Mouse (Mus musculus): ENCODE data around the gene Slc4a4.
"Not testable (repeated sequence)": the region's sequence is repeated elsewhere in the genome, so short reads cannot be mapped to it uniquely, and the experiment has no call there.

The Slc4a4 gene

DNA sequence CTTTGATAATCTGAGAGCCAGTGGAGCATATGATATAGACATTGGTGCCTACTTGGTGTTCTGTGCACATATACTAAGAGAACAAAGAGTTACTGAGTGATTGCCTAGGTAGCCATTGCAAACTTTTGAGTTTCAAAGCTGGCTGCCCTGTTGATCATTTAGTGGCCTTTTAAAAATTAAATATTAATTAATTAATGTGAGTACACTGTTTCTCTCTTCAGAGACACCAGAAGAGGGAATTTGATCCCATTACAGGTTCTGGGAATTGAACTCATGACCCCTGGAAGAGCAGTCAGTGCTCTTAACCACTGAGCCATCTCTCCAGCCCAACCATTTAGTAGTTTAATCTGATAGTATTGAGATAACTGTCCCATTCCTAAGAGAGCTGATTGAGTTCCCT, 209.8 kb downstream of the Slc4a4 start:
- no peak for DNase-seq

DNA sequence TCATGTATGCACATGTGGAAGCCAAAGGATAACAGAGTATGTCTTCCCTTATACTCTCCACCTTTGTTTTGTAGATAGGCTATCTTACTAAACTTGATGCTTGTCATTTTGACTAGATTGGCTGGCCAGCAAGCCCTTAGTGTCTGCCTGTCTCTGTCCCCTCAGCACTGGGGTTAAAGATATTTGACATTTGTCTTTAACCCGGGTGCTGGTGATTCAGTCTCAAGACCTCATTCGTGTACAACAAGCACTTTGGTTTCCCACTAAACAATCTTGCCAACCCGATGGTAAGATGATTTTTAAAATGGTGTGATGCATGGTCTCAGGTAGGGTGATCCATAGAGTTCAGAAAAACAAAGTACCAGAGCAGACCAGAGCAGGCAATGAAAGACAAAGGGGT, 210.7 kb downstream of the Slc4a4 start:
- DNase-seq, result no peak

- DNase-seq, result no peak
Observed at GRCm38 (mm10) chr5:89098121-89098520, 211.5 kb downstream of the Slc4a4 start.

DNA sequence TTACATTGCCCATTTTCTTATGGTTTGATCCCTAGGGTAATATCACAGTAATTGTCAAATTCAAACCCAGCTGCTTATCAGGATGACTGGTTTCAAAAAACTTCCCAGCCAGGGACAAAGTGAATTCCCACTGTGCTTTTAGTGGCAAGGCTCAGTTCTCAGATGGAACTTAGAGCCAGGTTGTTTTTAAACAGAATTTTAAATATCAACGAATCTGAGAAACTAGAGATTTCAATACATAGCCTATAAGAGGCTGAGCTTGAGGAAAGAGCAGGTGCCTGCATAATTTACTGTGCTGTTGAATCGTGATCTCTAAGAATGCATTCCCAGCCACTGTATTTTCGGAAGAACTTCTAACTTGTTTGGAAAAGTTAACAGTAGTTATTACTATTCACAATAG, 213.3 kb downstream of the Slc4a4 start:
- DNase-seq, result no peak

GRCm38 (mm10) chr5:89102560-89102959, 215.9 kb downstream of the Slc4a4 start:
- no peak for DNase-seq

DNA sequence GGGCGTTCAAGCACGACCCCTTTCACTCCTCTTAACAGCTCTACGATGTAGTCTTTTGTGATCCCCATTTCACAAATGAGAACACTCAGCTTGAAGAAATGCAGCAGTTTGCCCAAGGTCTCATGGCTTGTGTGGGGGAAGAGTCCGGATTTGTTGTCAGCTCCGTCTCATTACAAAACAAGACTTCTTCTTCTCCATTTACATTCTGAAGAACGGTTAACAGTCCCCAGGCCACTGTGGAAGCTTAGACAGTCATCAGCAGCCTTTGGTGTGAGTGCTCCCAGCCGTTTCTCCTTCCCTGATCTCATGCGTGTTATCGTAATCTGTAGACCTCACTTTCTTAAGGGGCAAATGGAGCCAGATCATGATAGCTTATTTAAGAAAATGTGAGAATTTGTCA, 218.7 kb downstream of the Slc4a4 start:
- DNase-seq, result no peak

DNA sequence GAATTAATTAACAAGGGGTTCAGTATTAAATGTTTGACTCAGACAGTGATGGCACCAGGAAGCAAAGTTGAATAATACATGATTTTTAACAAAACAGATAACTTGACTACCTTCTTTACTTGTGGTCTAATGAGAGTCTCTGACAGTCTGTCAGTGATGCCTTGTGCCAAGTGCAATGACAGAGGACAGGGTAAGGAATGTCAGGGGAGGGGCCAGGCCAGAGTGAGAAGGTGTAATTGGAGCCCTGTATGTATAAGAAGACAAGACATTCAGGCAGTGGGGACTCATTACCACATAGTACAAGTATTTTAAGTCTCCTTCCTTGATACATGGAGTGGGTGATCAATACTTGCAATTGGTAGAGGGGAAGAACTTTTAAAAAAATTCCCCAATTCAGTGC, 219.6 kb downstream of the Slc4a4 start:
- peak; percentile 12 for DNase-seq

DNA sequence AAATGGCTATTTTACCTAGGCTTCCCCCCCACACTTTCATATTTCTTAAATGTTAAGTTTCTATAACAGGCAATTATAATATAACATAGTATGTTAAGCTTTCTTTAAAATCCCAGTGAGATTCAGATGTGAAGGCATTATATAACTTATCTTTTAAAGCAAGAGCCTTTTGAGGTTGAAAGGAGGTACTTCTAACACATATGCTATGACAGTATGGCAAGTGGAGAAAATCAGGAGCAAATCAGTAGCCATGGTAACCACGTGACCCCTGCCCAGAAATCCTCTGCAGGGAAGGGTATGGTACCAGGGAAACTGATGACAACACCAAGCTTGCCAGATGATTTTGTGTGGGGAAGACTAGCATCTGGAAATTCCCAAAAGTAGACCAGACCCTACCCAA, 222.2 kb downstream of the Slc4a4 start:
- peak; percentile 8 for DNase-seq

- DNase-seq, result no peak
Observed at GRCm38 (mm10) chr5:89109832-89110231, 223.2 kb downstream of the Slc4a4 start.

GRCm38 (mm10) chr5:89111987-89112386, 225.4 kb downstream of the Slc4a4 start:
- not testable (repeated sequence) for DNase-seq

DNA sequence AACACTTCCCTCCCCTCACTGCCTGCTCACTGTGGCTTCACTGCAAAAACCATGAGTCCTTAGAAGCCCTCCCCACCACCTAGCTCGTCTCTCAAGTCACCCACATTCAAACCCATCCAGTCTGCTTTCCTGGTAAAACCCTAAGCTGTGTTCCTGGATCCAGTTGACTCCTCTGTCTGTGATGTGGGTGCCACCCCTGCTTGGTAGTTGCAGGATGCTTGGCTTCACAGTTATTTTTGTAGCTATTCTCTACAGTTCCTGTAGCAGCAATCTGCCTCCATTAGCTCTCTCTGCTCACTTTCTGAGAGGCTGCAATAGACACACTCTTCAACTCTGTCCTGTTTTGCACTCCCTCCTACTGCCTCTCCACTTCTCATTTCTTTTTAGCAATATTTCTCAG, 234.3 kb downstream of the Slc4a4 start:
- DNase-seq, result no peak

GRCm38 (mm10) chr5:89123270-89123903, 236.8 kb downstream of the Slc4a4 start:
- no peak for DNase-seq

GRCm38 (mm10) chr5:89128210-89128609, 241.6 kb downstream of the Slc4a4 start:
- no peak for DNase-seq

- DNase-seq, result no peak
Observed at GRCm38 (mm10) chr5:89135776-89136175, 249.2 kb downstream of the Slc4a4 start.

DNA sequence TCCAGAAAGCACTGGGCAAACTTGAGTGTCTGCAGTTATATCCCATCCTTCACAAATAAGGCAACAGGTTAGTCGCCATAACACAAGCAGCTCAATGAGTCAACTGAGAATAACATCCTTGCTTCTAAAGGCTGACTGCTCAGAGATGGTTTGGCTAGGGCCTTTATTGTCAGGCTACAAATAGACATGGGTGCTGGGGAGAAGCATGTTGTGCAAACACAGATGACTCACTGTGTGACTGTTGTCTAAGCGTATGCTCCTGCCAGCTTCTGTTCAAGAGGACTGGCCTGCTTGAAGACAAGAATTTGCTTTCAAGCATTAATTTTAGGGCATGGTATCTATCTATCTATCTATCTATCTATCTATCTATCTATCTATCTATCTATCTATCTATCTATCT, 253.5 kb downstream of the Slc4a4 start:
- DNase-seq, result no peak

DNA sequence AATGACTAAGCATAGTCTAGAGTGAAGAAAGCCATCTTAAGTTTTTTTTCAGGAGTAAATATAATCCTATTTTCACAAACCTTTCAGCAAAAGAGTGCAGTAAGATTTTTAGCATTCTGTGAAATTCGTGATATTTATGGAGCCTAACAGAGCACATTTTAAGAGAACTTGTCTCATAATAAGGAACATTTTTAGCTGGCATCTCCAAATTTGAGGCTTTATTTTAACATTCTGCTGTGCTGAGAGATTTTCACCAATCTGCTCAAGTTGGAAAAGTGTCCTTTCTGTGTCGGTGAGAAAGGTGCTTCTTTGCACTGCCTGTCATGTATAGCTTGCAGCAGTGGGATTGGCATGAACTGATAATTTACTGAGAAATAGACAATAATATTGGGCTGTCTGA, 255.1 kb downstream of the Slc4a4 start:
- no peak for DNase-seq

- no peak for DNase-seq
Observed at GRCm38 (mm10) chr5:89146276-89146675, 259.7 kb downstream of the Slc4a4 start.

DNA sequence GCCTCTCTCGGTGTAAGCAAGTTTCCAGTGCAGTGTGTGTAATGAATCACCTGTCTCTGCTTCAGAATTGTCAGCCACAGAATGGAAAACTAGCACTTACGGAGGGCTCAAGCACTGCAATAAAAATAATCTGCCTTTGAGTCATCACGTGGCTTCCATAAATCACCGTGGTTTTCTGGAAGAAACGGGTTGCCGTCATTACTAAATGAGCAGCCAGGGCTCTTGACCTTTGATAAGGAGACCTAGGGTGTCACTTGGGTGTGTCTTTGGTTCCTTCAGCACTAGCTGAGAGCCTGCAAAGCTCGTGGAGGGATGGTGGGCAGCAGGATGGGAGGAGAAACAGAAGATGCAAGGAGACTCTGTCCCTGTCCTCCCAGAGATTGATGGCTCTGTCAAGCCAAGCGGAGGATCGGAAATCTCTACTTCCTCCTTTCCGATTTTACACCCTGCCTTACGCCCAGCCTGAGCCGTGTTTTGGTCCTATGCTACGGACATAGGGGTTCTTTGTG, 260.7 kb downstream of the Slc4a4 start:
- DNase-seq, result peak; percentile 39

GRCm38 (mm10) chr5:89149436-89150040, 262.9 kb downstream of the Slc4a4 start:
- DNase-seq, result peak; percentile 20

DNA sequence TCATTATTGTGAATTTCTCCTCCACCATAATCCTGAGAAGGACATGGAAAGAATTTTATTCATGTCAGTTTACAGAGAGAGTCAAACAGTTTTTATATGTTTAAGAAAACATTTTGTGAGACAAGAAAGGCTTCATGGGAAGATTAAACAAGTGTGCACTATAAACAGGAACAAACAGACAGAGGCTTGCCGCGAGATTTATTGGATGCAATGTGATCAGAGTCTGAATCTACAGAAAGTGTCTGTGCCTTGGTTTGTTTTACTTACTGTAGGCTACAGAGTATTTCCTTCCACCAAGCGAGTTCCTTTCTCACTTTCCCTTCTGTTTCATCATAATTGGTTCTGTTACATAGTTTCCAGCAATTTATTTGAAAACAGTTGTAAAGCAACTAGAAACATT, 264.5 kb downstream of the Slc4a4 start:
- no peak for DNase-seq

GRCm38 (mm10) chr5:89171025-89171718, 284.6 kb downstream of the Slc4a4 start:
- no peak for DNase-seq

DNA sequence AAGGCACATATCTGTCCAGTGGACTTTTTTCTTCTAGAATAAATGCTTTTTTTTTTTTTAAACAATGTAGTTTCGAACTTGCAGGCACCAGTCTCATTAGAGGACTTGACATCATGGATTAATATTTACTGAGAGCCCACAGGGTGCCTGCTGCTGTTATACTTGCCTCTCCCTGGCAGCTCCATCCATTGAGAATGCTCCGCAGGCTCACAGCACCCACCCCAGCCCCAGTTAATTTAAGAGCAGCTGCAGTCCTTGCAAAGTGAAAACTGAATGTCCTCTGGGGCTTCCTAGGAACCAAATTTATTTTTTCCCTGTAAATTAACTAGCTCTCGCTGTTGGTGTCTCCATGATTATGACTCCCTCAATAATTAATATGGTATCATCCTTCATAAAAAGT, 303.4 kb downstream of the Slc4a4 start:
- DNase-seq, result peak; percentile 8

DNA sequence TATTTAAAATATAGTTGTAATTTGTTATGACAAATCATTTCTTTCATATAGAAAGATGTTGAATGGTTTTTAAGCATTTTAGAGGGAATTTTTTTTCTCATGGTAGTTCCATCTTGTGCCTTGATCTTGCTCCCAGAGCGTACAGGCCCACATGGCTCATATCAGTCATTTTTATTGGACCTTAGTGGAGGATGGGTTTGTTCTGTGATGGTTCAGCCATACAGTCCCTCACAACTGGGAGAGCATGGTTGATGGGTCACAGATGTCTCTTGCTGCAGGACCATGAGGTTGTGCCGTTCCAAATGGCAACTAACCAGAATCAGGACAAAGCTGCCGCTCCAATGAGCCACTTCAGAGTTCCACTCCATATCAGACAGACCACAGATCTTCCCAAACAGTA, 308.0 kb downstream of the Slc4a4 start:
- no peak for DNase-seq

DNA sequence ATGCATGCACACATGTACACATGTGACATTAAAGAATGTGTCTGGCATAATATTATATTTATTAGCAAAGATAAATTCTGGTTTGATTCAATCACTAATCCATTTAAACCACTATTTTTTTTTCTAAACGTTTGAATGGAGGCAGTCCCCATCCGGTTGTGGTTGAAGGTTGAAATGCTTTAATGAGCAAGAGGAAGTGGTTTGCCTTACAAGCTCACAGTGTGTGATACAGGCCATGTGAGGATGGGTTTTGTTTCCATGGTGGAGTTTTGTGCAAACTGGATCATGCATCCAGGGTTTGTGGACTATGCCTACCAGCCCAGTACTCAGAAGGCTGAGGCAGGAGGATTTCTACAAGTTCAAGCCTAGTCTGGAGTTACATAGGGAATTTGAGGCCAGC, 311.9 kb downstream of the Slc4a4 start:
- DNase-seq, result no peak
